Mouse (Mus musculus): ENCODE measurements around the gene Tsen2. TPM values are rescaled to one million over a fixed set of nuclear protein-coding genes. Genes with fewer than 3 reads are reported as not detected.

Gene Tsen2
- polyA plus RNA-seq, 1 experiment from 2014 or later = 19.4 TPM

GRCm38 (mm10) chr6:115511447-115511846 is 33.0 kb upstream of the Tsen2 start:
- Histone ChIP-seq H3K27me3 (ENCODE audit: control insufficient read depth, insufficient read depth, low read length) (no peaks in the 10 kb centered on the region), H3K27ac (ENCODE audit: low read depth, low read length) (no peak overlapping the region), H3K36me3 (ENCODE audit: control insufficient read depth, insufficient read depth, low read length) (no peaks in the 10 kb centered on the region), H3K4me1 (ENCODE audit: control insufficient read depth, insufficient read depth, low read length) (no peaks in the 10 kb centered on the region), H3K4me3 (ENCODE audit: low read depth, low read length) (no peak overlapping the region), H3K4me2 (no peak overlapping the region), H3K9ac (ENCODE audit: low read depth, low read length) (no peak overlapping the region), H3K9me3 (replicated peaks; ENCODE audit: control insufficient read depth, low read length) (no peaks in the 10 kb centered on the region)
- WGBS (ENCODE audit: insufficient replicate concordance) = 94% methylated on average over 3 of the region's 3 CpGs
- no peak for ATAC-seq (replicated peaks; ENCODE audit: insufficient number of reproducible peaks, low FRiP score, low TSS enrichment)

- H3K9me3 ChIP-seq (replicated peaks; ENCODE audit: control insufficient read depth, low read length) = no peaks in the 10 kb centered on the region
- no peak overlapping the region for H3K27ac ChIP-seq (ENCODE audit: low read depth, low read length)
- no peak overlapping the region for H3K4me3 ChIP-seq (ENCODE audit: low read depth, low read length)
- no peaks in the 10 kb centered on the region for H3K27me3 ChIP-seq (ENCODE audit: control insufficient read depth, insufficient read depth, low read length)
- H3K36me3 ChIP-seq (ENCODE audit: control insufficient read depth, insufficient read depth, low read length) = no peaks in the 10 kb centered on the region
- no peaks in the 10 kb centered on the region for H3K4me1 ChIP-seq (ENCODE audit: control insufficient read depth, insufficient read depth, low read length)
- 82% methylated on average over 4 of the region's 4 CpGs for WGBS (ENCODE audit: insufficient replicate concordance)
- ATAC-seq (replicated peaks; ENCODE audit: insufficient number of reproducible peaks, low FRiP score, low TSS enrichment) = no peak
- H3K4me2 ChIP-seq = no peak overlapping the region
- H3K9ac ChIP-seq (ENCODE audit: low read depth, low read length) = no peak overlapping the region
These were observed 31.3 kb upstream of the Tsen2 start for GRCm38 (mm10) chr6:115513207-115513606.

- Histone ChIP-seq H3K36me3 (ENCODE audit: control insufficient read depth, insufficient read depth, low read length) (no peaks in the 10 kb centered on the region), H3K27me3 (ENCODE audit: control insufficient read depth, insufficient read depth, low read length) (peaks cover 6% of the 10 kb centered on the region), H3K9ac (ENCODE audit: low read depth, low read length) (no peak overlapping the region), H3K9me3 (replicated peaks; ENCODE audit: control insufficient read depth, low read length) (no peaks in the 10 kb centered on the region), H3K4me1 (ENCODE audit: control insufficient read depth, insufficient read depth, low read length) (0 out of 2 replicates have a peak, but pooled peaks cover 2% of the 10 kb centered on the region), H3K4me2 (no peak overlapping the region), H3K27ac (ENCODE audit: low read depth, low read length) (no peak overlapping the region), H3K4me3 (ENCODE audit: low read depth, low read length) (no peak overlapping the region)
- WGBS (ENCODE audit: insufficient replicate concordance) = 65% methylated on average over 4 of the region's 4 CpGs
- ATAC-seq (replicated peaks; ENCODE audit: insufficient number of reproducible peaks, low FRiP score, low TSS enrichment) = no peak
These were observed 26.6 kb upstream of the Tsen2 start for GRCm38 (mm10) chr6:115517904-115518303.

GRCm38 (mm10) chr6:115518352-115518751 is 26.1 kb upstream of the Tsen2 start:
- Histone ChIP-seq H3K9ac (ENCODE audit: low read depth, low read length) (no peak overlapping the region), H3K4me2 (no peak overlapping the region), H3K4me1 (ENCODE audit: control insufficient read depth, insufficient read depth, low read length) (0 out of 2 replicates have a peak, but pooled peaks cover 2% of the 10 kb centered on the region), H3K36me3 (ENCODE audit: control insufficient read depth, insufficient read depth, low read length) (no peaks in the 10 kb centered on the region), H3K9me3 (replicated peaks; ENCODE audit: control insufficient read depth, low read length) (no peaks in the 10 kb centered on the region), H3K27me3 (ENCODE audit: control insufficient read depth, insufficient read depth, low read length) (peaks cover 6% of the 10 kb centered on the region), H3K4me3 (ENCODE audit: low read depth, low read length) (no peak overlapping the region), H3K27ac (ENCODE audit: low read depth, low read length) (no peak overlapping the region)
- WGBS (ENCODE audit: insufficient replicate concordance) = 60% methylated on average over 2 of the region's 2 CpGs
- ATAC-seq (replicated peaks; ENCODE audit: insufficient number of reproducible peaks, low FRiP score, low TSS enrichment) = no peak

- Histone ChIP-seq H3K4me3 (ENCODE audit: low read depth, low read length) (no peak overlapping the region), H3K36me3 (ENCODE audit: control insufficient read depth, insufficient read depth, low read length) (no peaks in the 10 kb centered on the region), H3K9me3 (replicated peaks; ENCODE audit: control insufficient read depth, low read length) (no peaks in the 10 kb centered on the region), H3K4me2 (no peak overlapping the region), H3K27ac (ENCODE audit: low read depth, low read length) (no peak overlapping the region), H3K4me1 (ENCODE audit: control insufficient read depth, insufficient read depth, low read length) (0 out of 2 replicates have a peak, but pooled peaks cover 2% of the 10 kb centered on the region), H3K9ac (ENCODE audit: low read depth, low read length) (no peak overlapping the region), H3K27me3 (ENCODE audit: control insufficient read depth, insufficient read depth, low read length) (peaks cover 6% of the 10 kb centered on the region)
- 70% methylated on average over 12 of the region's 12 CpGs for WGBS (ENCODE audit: insufficient replicate concordance)
- no peak for ATAC-seq (replicated peaks; ENCODE audit: insufficient number of reproducible peaks, low FRiP score, low TSS enrichment)
These were observed 25.2 kb upstream of the Tsen2 start for GRCm38 (mm10) chr6:115519275-115519699.

- no peak overlapping the region for H3K9ac ChIP-seq (ENCODE audit: low read depth, low read length)
- H3K36me3 ChIP-seq (ENCODE audit: control insufficient read depth, insufficient read depth, low read length) = no peaks in the 10 kb centered on the region
- no peaks in the 10 kb centered on the region for H3K9me3 ChIP-seq (replicated peaks; ENCODE audit: control insufficient read depth, low read length)
- no peak overlapping the region for H3K4me3 ChIP-seq (ENCODE audit: low read depth, low read length)
- 0 out of 2 replicates have a peak, but pooled peaks cover 2% of the 10 kb centered on the region for H3K4me1 ChIP-seq (ENCODE audit: control insufficient read depth, insufficient read depth, low read length)
- 33% methylated on average over 1 of the region's 1 CpGs for WGBS (ENCODE audit: insufficient replicate concordance)
- no peak overlapping the region for H3K27ac ChIP-seq (ENCODE audit: low read depth, low read length)
- peaks cover 6% of the 10 kb centered on the region for H3K27me3 ChIP-seq (ENCODE audit: control insufficient read depth, insufficient read depth, low read length)
- no peak overlapping the region for H3K4me2 ChIP-seq
- ATAC-seq (replicated peaks; ENCODE audit: insufficient number of reproducible peaks, low FRiP score, low TSS enrichment) = no peak
These were observed 22.5 kb upstream of the Tsen2 start for GRCm38 (mm10) chr6:115521923-115522322.

GRCm38 (mm10) chr6:115522691-115523146 is 21.7 kb upstream of the Tsen2 start:
- no peaks in the 10 kb centered on the region for H3K36me3 ChIP-seq (ENCODE audit: control insufficient read depth, insufficient read depth, low read length)
- H3K27ac ChIP-seq (ENCODE audit: low read depth, low read length) = no peak overlapping the region
- 72% methylated on average over 6 of the region's 6 CpGs for WGBS (ENCODE audit: insufficient replicate concordance)
- H3K4me1 ChIP-seq (ENCODE audit: control insufficient read depth, insufficient read depth, low read length) = 0 out of 2 replicates have a peak, but pooled peaks cover 2% of the 10 kb centered on the region
- H3K9me3 ChIP-seq (replicated peaks; ENCODE audit: control insufficient read depth, low read length) = no peaks in the 10 kb centered on the region
- H3K4me2 ChIP-seq = no peak overlapping the region
- H3K9ac ChIP-seq (ENCODE audit: low read depth, low read length) = no peak overlapping the region
- H3K4me3 ChIP-seq (ENCODE audit: low read depth, low read length) = no peak overlapping the region
- ATAC-seq (replicated peaks; ENCODE audit: insufficient number of reproducible peaks, low FRiP score, low TSS enrichment) = no peak
- H3K27me3 ChIP-seq (ENCODE audit: control insufficient read depth, insufficient read depth, low read length) = peaks cover 6% of the 10 kb centered on the region

- peaks cover 6% of the 10 kb centered on the region for H3K27me3 ChIP-seq (ENCODE audit: control insufficient read depth, insufficient read depth, low read length)
- H3K4me2 ChIP-seq = no peak overlapping the region
- H3K4me1 ChIP-seq (ENCODE audit: control insufficient read depth, insufficient read depth, low read length) = 0 out of 2 replicates have a peak, but pooled peaks cover 2% of the 10 kb centered on the region
- no peak overlapping the region for H3K9ac ChIP-seq (ENCODE audit: low read depth, low read length)
- ATAC-seq (replicated peaks; ENCODE audit: insufficient number of reproducible peaks, low FRiP score, low TSS enrichment) = no peak
- H3K27ac ChIP-seq (ENCODE audit: low read depth, low read length) = no peak overlapping the region
- H3K36me3 ChIP-seq (ENCODE audit: control insufficient read depth, insufficient read depth, low read length) = no peaks in the 10 kb centered on the region
- no peak overlapping the region for H3K4me3 ChIP-seq (ENCODE audit: low read depth, low read length)
- WGBS (ENCODE audit: insufficient replicate concordance) = 74% methylated on average over 9 of the region's 9 CpGs
- no peaks in the 10 kb centered on the region for H3K9me3 ChIP-seq (replicated peaks; ENCODE audit: control insufficient read depth, low read length)
These were observed 21.3 kb upstream of the Tsen2 start for GRCm38 (mm10) chr6:115523201-115523600.

GRCm38 (mm10) chr6:115524449-115524990 is 19.9 kb upstream of the Tsen2 start:
- no peak overlapping the region for H3K4me2 ChIP-seq
- H3K4me3 ChIP-seq (ENCODE audit: low read depth, low read length) = no peak overlapping the region
- no peak overlapping the region for H3K27ac ChIP-seq (ENCODE audit: low read depth, low read length)
- H3K4me1 ChIP-seq (ENCODE audit: control insufficient read depth, insufficient read depth, low read length) = 0 out of 2 replicates have a peak, but pooled peaks cover 2% of the 10 kb centered on the region
- no peak for ATAC-seq (replicated peaks; ENCODE audit: insufficient number of reproducible peaks, low FRiP score, low TSS enrichment)
- no peaks in the 10 kb centered on the region; the same call in 1 of the 2 replicates for H3K27me3 ChIP-seq (ENCODE audit: control insufficient read depth, insufficient read depth, low read length)
- WGBS (ENCODE audit: insufficient replicate concordance) = 63% methylated on average over 9 of the region's 9 CpGs
- H3K36me3 ChIP-seq (ENCODE audit: control insufficient read depth, insufficient read depth, low read length) = no peaks in the 10 kb centered on the region
- H3K9ac ChIP-seq (ENCODE audit: low read depth, low read length) = no peak overlapping the region
- no peaks in the 10 kb centered on the region for H3K9me3 ChIP-seq (replicated peaks; ENCODE audit: control insufficient read depth, low read length)
